Mouse (Mus musculus) MEL (cell line): Measurements from ENCODE around the gene C2. TPM values are rescaled to one million over a fixed set of nuclear protein-coding genes. Genes with fewer than 3 reads are reported as not detected.
"Not testable (repeated sequence)": the region's sequence is repeated elsewhere in the genome, so short reads cannot be mapped to it uniquely, and the experiment has no call there.

Source experiments
- DNase-seq: peaks from one replicate; pipeline ENCODE4 v3.0.0; 2011; ENCODE audit warnings: low read depth, low spot score
- H3K27ac ChIP-seq: 2 replicates; pipeline ENCODE4 v1.5.1; 2012; ENCODE audit warnings: low read depth, mild to moderate bottlenecking, control low read depth, low read length, moderate library complexity; ENCODE audit not compliant: control insufficient read depth
- H3K27me3 ChIP-seq, 2 experiments: fragments of 150-350 bp in 1 of 2; sonication (generic) in 1 of 2; 2 replicates each; pipeline ENCODE4 v1.6.1; 2012; ENCODE audit warnings: low read length in 2 of 2, mild to moderate bottlenecking in 2 of 2, improper control_type of control experiment in 1 of 2, moderate library complexity in 1 of 2; ENCODE audit not compliant: insufficient read depth in 2 of 2, control insufficient read depth in 1 of 2
- H3K36me3 ChIP-seq, 2 experiments: 2 replicates each; pipeline ENCODE4 v1.6.1; 2012 to 2014; ENCODE audit warnings: low read length in 2 of 2, improper control_type of control experiment in 1 of 2, inconsistent platforms in 1 of 2, mild to moderate bottlenecking in 1 of 2; ENCODE audit not compliant: insufficient read depth in 2 of 2, control insufficient read depth in 1 of 2
- H3K4me1 ChIP-seq, 2 experiments: fragments of 150-350 bp in 1 of 2; sonication (generic) in 1 of 2; 2 replicates each; pipeline ENCODE4 v1.6.1; 2012; ENCODE audit warnings: low read length in 2 of 2, improper control_type of control experiment in 1 of 2, mild to moderate bottlenecking in 1 of 2; ENCODE audit not compliant: insufficient read depth in 2 of 2, control insufficient read depth in 1 of 2
- H3K4me3 ChIP-seq, 2 experiments: fragments of 150-350 bp in 1 of 2; sonication (generic) in 1 of 2; 2 replicates each; pipeline ENCODE4 v1.5.1; 2012; ENCODE audit warnings: low read depth in 2 of 2, low read length in 2 of 2, mild to moderate bottlenecking in 2 of 2, moderate library complexity in 2 of 2, control low read depth in 1 of 2, improper control_type of control experiment in 1 of 2; ENCODE audit not compliant: control insufficient read depth in 1 of 2, insufficient read depth in 1 of 2
- H3K79me2 ChIP-seq: 2 replicates; pipeline ENCODE4 v1.6.1; 2012; ENCODE audit warnings: mild to moderate bottlenecking, low read length, moderate library complexity; ENCODE audit not compliant: control insufficient read depth, poor library complexity, insufficient read depth
- H3K9ac ChIP-seq: 2 replicates; pipeline ENCODE4 v1.6.1; 2012; ENCODE audit warnings: low read depth, mild to moderate bottlenecking, control low read depth, low read length, moderate library complexity; ENCODE audit not compliant: control insufficient read depth, poor library complexity, severe bottlenecking
- H3K9me3 ChIP-seq: fragments of 150-350 bp; sonication (generic); replicated peaks from 2 replicates; pipeline ENCODE4 v1.6.1; 2012; ENCODE audit warnings: mild to moderate bottlenecking, low read length, improper control_type of control experiment, moderate library complexity; ENCODE audit not compliant: insufficient read depth
- CTCF ChIP-seq, 3 experiments: IDR thresholded peaks in 2 of 3; conservative IDR thresholded peaks in 1 of 3; 2 replicates each; pipeline ENCODE4 v1.5.1; 2011 to 2012; ENCODE audit warnings: low read length in 3 of 3, low read depth in 2 of 3, mild to moderate bottlenecking in 2 of 3, improper control_type of control experiment in 1 of 3, inconsistent platforms in 1 of 3, mixed read lengths in 1 of 3, moderate library complexity in 1 of 3; ENCODE audit not compliant: control insufficient read depth in 1 of 3, insufficient read depth in 1 of 3, poor library complexity in 1 of 3, severe bottlenecking in 1 of 3
- HCFC1 ChIP-seq: IDR thresholded peaks from 2 replicates; pipeline ENCODE4 v1.6.1; 2012; ENCODE audit warnings: low read depth, mild to moderate bottlenecking, inconsistent platforms, low read length, improper control_type of control experiment, moderate library complexity
- KAT2A ChIP-seq: conservative IDR thresholded peaks from 2 replicates; pipeline ENCODE4 v1.6.1; 2012; ENCODE audit warnings: low read depth, low read length, improper control_type of control experiment, inconsistent platforms
- MAFK ChIP-seq: IDR thresholded peaks from 2 replicates; pipeline ENCODE4 v1.6.1; 2011; ENCODE audit warnings: low read depth, mild to moderate bottlenecking, low read length, improper control_type of control experiment, borderline replicate concordance
- MAX ChIP-seq: IDR thresholded peaks from 2 replicates; pipeline ENCODE4 v1.6.1; 2011; ENCODE audit warnings: low read length, improper control_type of control experiment
- MAZ ChIP-seq: IDR thresholded peaks from 2 replicates; pipeline ENCODE4 v1.6.1; 2012; ENCODE audit warnings: low read depth, mild to moderate bottlenecking, inconsistent platforms, low read length, improper control_type of control experiment
- MEF2A ChIP-seq: IDR thresholded peaks from 2 replicates; pipeline ENCODE4 v1.6.1; 2014; ENCODE audit warnings: low read depth, mild to moderate bottlenecking, inconsistent platforms, low read length, improper control_type of control experiment; ENCODE audit not compliant: poor library complexity, insufficient replicate concordance, severe bottlenecking; ENCODE audit errors: extremely low read depth
- NELFE ChIP-seq: IDR thresholded peaks from 2 replicates; pipeline ENCODE4 v1.6.1; 2011; ENCODE audit warnings: low read depth, low read length, improper control_type of control experiment
- NRF1 ChIP-seq: IDR thresholded peaks from 2 replicates; pipeline ENCODE4 v1.6.1; 2014; ENCODE audit warnings: low read depth, mild to moderate bottlenecking, inconsistent platforms, low read length, improper control_type of control experiment, moderate library complexity; ENCODE audit not compliant: poor library complexity, insufficient read depth, severe bottlenecking
- POLR2AphosphoS2 ChIP-seq: IDR thresholded peaks from 2 replicates; pipeline ENCODE4 v1.6.1; 2011; ENCODE audit warnings: low read length, improper control_type of control experiment
- RAD21 ChIP-seq: IDR thresholded peaks from 2 replicates; pipeline ENCODE4 v1.6.1; 2011; ENCODE audit warnings: mild to moderate bottlenecking, low read depth, low read length, improper control_type of control experiment
- RCOR1 ChIP-seq: IDR thresholded peaks from 2 replicates; pipeline ENCODE4 v1.6.1; 2012; ENCODE audit warnings: low read depth, mild to moderate bottlenecking, inconsistent platforms, low read length, improper control_type of control experiment
- SIN3A ChIP-seq: IDR thresholded peaks from 2 replicates; pipeline ENCODE4 v1.6.1; 2012; ENCODE audit warnings: low read length, improper control_type of control experiment, inconsistent platforms
- SMC3 ChIP-seq: IDR thresholded peaks from 2 replicates; pipeline ENCODE4 v1.6.1; 2011; ENCODE audit warnings: low read depth, low read length, improper control_type of control experiment
- TAL1 ChIP-seq: IDR thresholded peaks from 2 replicates; pipeline ENCODE4 v1.6.1; 2012; ENCODE audit warnings: mild to moderate bottlenecking, inconsistent platforms, low read length, moderate library complexity, mixed read lengths
- TCF12 ChIP-seq: IDR thresholded peaks from 2 replicates; pipeline ENCODE4 v1.6.1; 2014; ENCODE audit warnings: low read depth, mild to moderate bottlenecking, inconsistent platforms, low read length, improper control_type of control experiment, moderate library complexity
- UBTF ChIP-seq: IDR thresholded peaks from 2 replicates; pipeline ENCODE4 v1.6.1; 2012; ENCODE audit warnings: low read depth, mild to moderate bottlenecking, inconsistent platforms, low read length, improper control_type of control experiment, moderate library complexity, borderline replicate concordance; ENCODE audit not compliant: insufficient read depth
- USF2 ChIP-seq, 2 experiments: IDR thresholded peaks; 2 replicates each; pipeline ENCODE4 v1.6.1; 2011 to 2012; ENCODE audit warnings: improper control_type of control experiment in 2 of 2, low read length in 2 of 2, borderline replicate concordance in 1 of 2, inconsistent platforms in 1 of 2, low read depth in 1 of 2, mild to moderate bottlenecking in 1 of 2; ENCODE audit not compliant: insufficient read depth in 1 of 2
- ZNF384 ChIP-seq: IDR thresholded peaks from 2 replicates; pipeline ENCODE4 v1.6.1; 2012; ENCODE audit warnings: low read depth, mild to moderate bottlenecking, inconsistent platforms, low read length, improper control_type of control experiment
- polyA plus RNA-seq, 2 experiments: library from polyadenylated mRNA; stranded (reverse) in 1 of 2; unstranded in 1 of 2; fragments of >175 nt in 1 of 2; fragments of >200 nt in 1 of 2; gene quantifications; 2 replicates each; pipeline versions ENCODE4 v1.2.1 to v1.2.4; 2012; ENCODE audit warnings: low replicate concordance in 2 of 2, low read depth in 1 of 2; ENCODE audit not compliant: insufficient read length in 2 of 2, insufficient read depth in 1 of 2, missing spikeins in 1 of 2
- total RNA-seq: library from RNA; depleted of rRNA; stranded (reverse); fragments of 300-350 nt; gene quantifications from 2 replicates; pipeline ENCODE4 v1.2.3, GENCODE M21; 2012

Gene C2
- total and polyA plus RNA-seq, 3 experiments = 2.2 to 9.4 TPM; not detected in 1

- DNase-seq = no peak
- H3K4me1 ChIP-seq = peaks cover 0 to 9% of the 10 kb centered on the region in 2 experiments; a peak in 3 of 4 replicates
- TF ChIP-seq NRF1 (no peak), SMC3 (no peak), TAL1 (no peak), HCFC1 (no peak), ZNF384 (no peak), NELFE (no peak), MEF2A (no peak), UBTF (no peak), POLR2AphosphoS2 (no peak), USF2 (IDR thresholded peaks at IDR 0.05; ENCODE audit: borderline replicate concordance in 1 of 2, insufficient read depth in 1 of 2, low read depth in 1 of 2, low read length in 2 of 2) (no peak), RCOR1 (no peak), MAFK (no peak), CTCF (IDR thresholded peaks at IDR 0.05 in 2 of 3, conservative IDR thresholded peaks at IDR 0.05 in 1 of 3; ENCODE audit: control insufficient read depth in 1 of 3, insufficient read depth in 1 of 3, low read depth in 2 of 3, low read length in 3 of 3, poor library complexity in 1 of 3, severe bottlenecking in 1 of 3) (no peak), KAT2A (no peak), MAZ (no peak), RAD21 (no peak), TCF12 (no peak), MAX (no peak), SIN3A (no peak)
- TF ChIP-seq, all 39 proteins: peak for 0
- peaks cover 20% of the 10 kb centered on the region for H3K79me2 ChIP-seq
- no peaks in the 10 kb centered on the region for H3K9me3 ChIP-seq
- H3K27ac ChIP-seq = no peak overlapping the region
- H3K27me3 ChIP-seq = no peaks in the 10 kb centered on the region
- no peak overlapping the region for H3K9ac ChIP-seq
- no peak overlapping the region for H3K4me3 ChIP-seq
- H3K36me3 ChIP-seq = peaks cover 4 to 7% of the 10 kb centered on the region in 2 experiments; a peak in 3 of 4 replicates
Observed at GRCm38 (mm10) chr17:34902895-34903294, 4.8 kb upstream of the C2 start.

GRCm38 (mm10) chr17:34901948-34902347 lies 3.9 kb upstream of the C2 start:
- not testable (repeated sequence) for H3K27ac ChIP-seq, H3K36me3 ChIP-seq, H3K9me3 ChIP-seq, H3K4me1 ChIP-seq, H3K9ac ChIP-seq, DNase-seq
- H3K79me2 ChIP-seq = peaks cover 25% of the 10 kb centered on the region
- peak; percentile 52 for TF ChIP-seq ZNF384
- TF ChIP-seq, all 39 proteins: peak for 1; not testable (repeated sequence) for 38
- not testable (repeated sequence) for H3K4me3 ChIP-seq, H3K27me3 ChIP-seq
